Mouse (Mus musculus) heart, postnatal 0 days (tissue): ENCODE measurements around the gene Nrxn3. TPM values are rescaled to one million over a fixed set of nuclear protein-coding genes. Genes with fewer than 3 reads are reported as not detected.

Source experiments
- ATAC-seq: fragments of 200-750 bp; cut with Nextera tagmentation; 2 replicates; pipeline ENCODE4 v1.8.0; 2017; ENCODE audit warnings: low read depth, moderate number of reproducible peaks, moderate library complexity; ENCODE audit not compliant: insufficient read depth
- DNase-seq: peaks from one replicate; pipeline ENCODE4 v3.0.0-alpha.2; 2016; ENCODE audit warnings: low spot score
- H3K27ac ChIP-seq: fragments of 300-500 bp; sonication (generic); 2 replicates; pipeline ENCODE4 v1.5.1; 2014; ENCODE audit warnings: low read depth, mild to moderate bottlenecking
- H3K27me3 ChIP-seq: fragments of 300-500 bp; sonication (generic); 2 replicates; pipeline ENCODE4 v1.6.1; 2014; ENCODE audit warnings: low read length, mixed read lengths; ENCODE audit not compliant: control insufficient read depth, insufficient read depth
- H3K36me3 ChIP-seq: fragments of 300-500 bp; sonication (generic); replicated peaks from 2 replicates; pipeline ENCODE4 v1.6.1; 2014; ENCODE audit warnings: low read length, mixed read lengths; ENCODE audit not compliant: control insufficient read depth, insufficient read depth
- H3K4me1 ChIP-seq: fragments of 300-500 bp; sonication (generic); 2 replicates; pipeline ENCODE4 v1.6.1; 2014; ENCODE audit warnings: antibody characterized with exemption; ENCODE audit not compliant: control insufficient read depth, insufficient read depth
- H3K4me2 ChIP-seq: fragments of 300-500 bp; sonication (generic); 2 replicates; pipeline ENCODE4 v1.6.1; 2014; ENCODE audit warnings: low read depth, mild to moderate bottlenecking, low read length, moderate library complexity
- H3K4me3 ChIP-seq: fragments of 300-500 bp; sonication (generic); 2 replicates; pipeline ENCODE4 v1.5.1; 2014; ENCODE audit warnings: low read depth, low read length
- H3K9ac ChIP-seq: fragments of 300-500 bp; sonication (generic); replicated peaks from 2 replicates; pipeline ENCODE4 v1.6.1; 2014; ENCODE audit warnings: low read depth, low read length, mixed read lengths
- H3K9me3 ChIP-seq: fragments of 300-500 bp; sonication (generic); replicated peaks from 2 replicates; pipeline ENCODE4 v1.6.1; 2016; ENCODE audit warnings: low read length; ENCODE audit not compliant: control insufficient read depth
- CTCF ChIP-seq: IDR thresholded peaks from 2 replicates; pipeline ENCODE4 v1.5.1; 2016; ENCODE audit warnings: antibody characterized with exemption, control low read depth, low read depth
- EP300 ChIP-seq: IDR thresholded peaks from 2 replicates; pipeline ENCODE4 v1.6.1; 2016; ENCODE audit warnings: antibody characterized with exemption, low read depth
- WGBS: fragments of 180-500 bp; shearing (Covaris S2); extraction: QIAGEN DNeasy Blood & Tissue Kit; methylation state at CpG from one replicate; pipeline ENCODE4 v1.1.7; 2014; 5-methylcytosine and 5-hydroxymethylcytosine counted together
- polyA plus RNA-seq: library from polyadenylated mRNA; unstranded; fragments of >200 nt; fragmentation: Nextera tagmentation; extraction: Ambion mirVana; gene quantifications from 2 replicates; pipeline ENCODE4 v1.2.1, GENCODE M21; 2015
- total RNA-seq: library from RNA; depleted of rRNA; stranded (reverse); fragments of >200 nt; gene quantifications from 2 replicates; pipeline ENCODE4 v1.2.3, GENCODE M21; 2014; ENCODE audit warnings: low replicate concordance

Nrxn3 gene
- total and polyA plus RNA-seq, 2 experiments from 2014 or later: 1.0 to 1.8 TPM

GRCm38 (mm10) chr12:89174306-89175159 is 451.9 kb downstream of the Nrxn3 start:
- H3K4me1 ChIP-seq: no peaks in the 10 kb centered on the region
- no peaks in the 10 kb centered on the region for H3K36me3 ChIP-seq
- H3K9me3 ChIP-seq: no peaks in the 10 kb centered on the region
- 74% methylated on average over 12 of the region's 12 CpGs for WGBS
- no peak overlapping the region for H3K4me3 ChIP-seq
- no peak for TF ChIP-seq EP300
- no peak for TF ChIP-seq CTCF
- H3K27me3 ChIP-seq: no peaks in the 10 kb centered on the region
- DNase-seq (no peak), ATAC-seq (no peak)
- H3K27ac ChIP-seq: no peak overlapping the region
- H3K9ac ChIP-seq: no peak overlapping the region
- H3K4me2 ChIP-seq: no peak overlapping the region

- Histone ChIP-seq H3K4me3 (no peak overlapping the region), H3K27me3 (no peaks in the 10 kb centered on the region), H3K27ac (no peak overlapping the region), H3K9me3 (no peaks in the 10 kb centered on the region), H3K4me2 (no peak overlapping the region), H3K9ac (no peak overlapping the region), H3K4me1 (no peaks in the 10 kb centered on the region), H3K36me3 (no peaks in the 10 kb centered on the region)
- 61% methylated on average over 13 of the region's 13 CpGs for WGBS
- DNase-seq (no peak), ATAC-seq (no peak)
- no peak for TF ChIP-seq CTCF
- TF ChIP-seq EP300: no peak
Measured at GRCm38 (mm10) chr12:89179970-89180666, 457.4 kb downstream of the Nrxn3 start.

- Histone ChIP-seq H3K9ac (no peak overlapping the region), H3K27me3 (no peaks in the 10 kb centered on the region), H3K4me2 (no peak overlapping the region), H3K9me3 (no peaks in the 10 kb centered on the region), H3K36me3 (no peaks in the 10 kb centered on the region), H3K4me3 (no peak overlapping the region), H3K4me1 (no peaks in the 10 kb centered on the region), H3K27ac (no peak overlapping the region)
- WGBS: 60% methylated on average over 2 of the region's 2 CpGs
- ATAC-seq: no peak
- TF ChIP-seq CTCF (no peak), EP300 (no peak)
- no peak for DNase-seq
Measured at GRCm38 (mm10) chr12:89181157-89181561, 458.5 kb downstream of the Nrxn3 start.

GRCm38 (mm10) chr12:89198764-89199525 is 476.3 kb downstream of the Nrxn3 start:
- ATAC-seq: no peak
- WGBS: 68% methylated on average over 10 of the region's 10 CpGs
- H3K9me3 ChIP-seq: no peaks in the 10 kb centered on the region

GRCm38 (mm10) chr12:89211608-89212007 is 488.9 kb downstream of the Nrxn3 start:
- H3K4me2 ChIP-seq: no peak overlapping the region
- TF ChIP-seq CTCF: 0 out of 2 replicates have a peak, but pooled peaks have one; percentile 15
- no peak for TF ChIP-seq EP300
- WGBS: 22% methylated on average over 2 of the region's 2 CpGs
- H3K9ac ChIP-seq: no peak overlapping the region
- no peaks in the 10 kb centered on the region for H3K36me3 ChIP-seq
- H3K4me1 ChIP-seq: no peaks in the 10 kb centered on the region
- H3K4me3 ChIP-seq: no peak overlapping the region
- H3K27ac ChIP-seq: no peak overlapping the region
- no peaks in the 10 kb centered on the region for H3K9me3 ChIP-seq
- H3K27me3 ChIP-seq: no peaks in the 10 kb centered on the region
- no peak for ATAC-seq
- no peak for DNase-seq

More at GRCm38 (mm10) chr12:89198764-89199525, 476.3 kb downstream of the Nrxn3 start:
- Histone ChIP-seq H3K27ac (no peak overlapping the region), H3K4me1 (no peaks in the 10 kb centered on the region), H3K4me3 (no peak overlapping the region), H3K36me3 (no peaks in the 10 kb centered on the region), H3K27me3 (no peaks in the 10 kb centered on the region), H3K9ac (no peak overlapping the region), H3K4me2 (no peak overlapping the region)
- TF ChIP-seq CTCF: no peak
- no peak for TF ChIP-seq EP300
- no peak for DNase-seq
